Mouse (Mus musculus): ENCODE results near the gene Helt. TPM values are rescaled to one million over a fixed set of nuclear protein-coding genes. Genes with fewer than 3 reads are reported as not detected.

Helt gene
- total RNA-seq (2021) = not detected

- DNase-seq = no peak
These were observed at the start of gene Helt for GRCm38 (mm10) chr8:46294181-46294892. Gene Helt (minus strand): TSS chr8:46294671.

DNA sequence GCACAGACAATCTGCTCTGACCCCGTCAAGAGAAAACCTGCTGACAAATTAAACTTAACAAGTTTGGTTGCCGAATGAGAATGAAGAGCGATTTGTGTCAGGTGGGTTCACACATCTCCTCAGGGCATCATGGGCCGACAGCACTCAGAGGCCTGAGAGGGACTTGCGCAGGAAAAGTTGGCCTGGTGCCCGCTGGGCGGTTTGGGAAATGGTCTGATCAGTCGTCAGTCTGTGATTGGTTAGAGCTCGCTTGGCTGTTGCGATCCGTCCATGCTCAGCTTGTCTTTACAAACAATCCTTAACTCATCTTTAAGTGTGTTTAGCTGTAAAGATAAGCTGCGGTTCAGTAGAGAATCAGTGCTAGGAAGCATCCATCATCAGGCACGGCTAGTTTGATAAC is 47.8 kb upstream of the Helt start:
- DNase-seq = peak; percentile 76

DNA sequence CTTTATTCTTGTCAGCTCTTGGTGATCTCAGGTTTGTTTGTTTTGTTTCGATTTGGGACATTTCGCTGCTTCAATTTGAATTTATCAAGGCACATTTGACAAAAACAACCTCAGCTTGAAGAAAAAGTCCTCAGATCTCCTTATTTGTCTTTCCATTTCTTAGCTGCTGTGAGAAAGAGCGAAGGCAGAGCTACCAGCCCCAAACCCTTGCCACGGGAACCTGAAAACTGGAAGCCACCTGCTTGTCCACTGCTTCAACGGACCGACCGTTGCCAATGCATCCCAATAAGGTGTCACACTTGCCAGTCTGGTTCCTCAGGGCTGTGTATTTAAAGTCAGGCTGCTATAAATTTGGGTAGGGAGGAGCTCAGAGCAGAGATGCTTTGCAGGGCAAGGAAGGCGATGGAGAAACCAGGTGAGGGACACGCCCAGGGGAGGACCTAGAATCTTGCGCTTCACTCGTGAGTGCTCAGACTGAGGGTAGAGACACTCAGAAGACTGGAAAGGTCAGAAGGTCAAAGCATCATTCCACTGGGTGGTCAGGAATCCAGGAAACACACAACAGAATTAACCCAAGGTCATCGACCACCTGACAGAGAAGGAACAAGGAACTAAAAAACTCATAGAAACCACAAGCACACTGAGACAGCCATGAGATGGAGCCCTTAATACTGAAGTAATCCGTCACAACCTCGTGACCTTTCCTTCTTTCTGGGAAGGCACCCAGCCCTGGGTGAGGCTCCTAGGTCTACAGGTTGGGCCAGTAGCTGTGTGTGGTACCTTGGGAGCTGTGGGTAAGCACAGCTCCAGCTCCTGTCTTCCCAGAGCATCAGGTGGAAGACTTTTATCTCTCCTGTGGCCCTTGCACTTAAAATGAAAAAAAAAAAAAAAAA is 46.2 kb upstream of the Helt start:
- no peak for DNase-seq

DNA sequence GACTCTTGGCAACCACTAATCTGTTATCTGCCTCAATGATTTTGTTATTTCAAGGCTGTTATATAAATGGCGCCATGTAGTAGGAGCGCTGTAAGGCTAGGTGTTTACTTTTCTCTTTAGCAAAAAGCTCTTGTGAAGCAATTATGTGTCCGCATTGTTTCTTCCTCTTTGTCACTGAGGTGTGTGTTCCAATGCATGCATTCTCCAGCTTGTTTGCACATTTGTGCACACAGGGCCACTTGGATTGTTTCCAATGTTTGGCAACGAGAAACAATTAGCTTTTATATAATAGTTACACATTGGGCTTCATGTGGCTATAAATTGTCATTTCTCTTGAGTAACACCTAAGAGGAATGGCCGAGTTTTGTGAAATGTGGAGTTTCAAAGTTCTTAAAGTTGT is 44.8 kb upstream of the Helt start:
- no peak for DNase-seq

GRCm38 (mm10) chr8:46336351-46336750 is 41.9 kb upstream of the Helt start:
- DNase-seq = no peak

GRCm38 (mm10) chr8:46332389-46333061 is 38.1 kb upstream of the Helt start:
- peak; percentile 21 for DNase-seq

- DNase-seq = no peak
These were observed 37.3 kb upstream of the Helt start for GRCm38 (mm10) chr8:46331801-46332200.

GRCm38 (mm10) chr8:46329396-46329795 is 34.9 kb upstream of the Helt start:
- no peak for DNase-seq

DNA sequence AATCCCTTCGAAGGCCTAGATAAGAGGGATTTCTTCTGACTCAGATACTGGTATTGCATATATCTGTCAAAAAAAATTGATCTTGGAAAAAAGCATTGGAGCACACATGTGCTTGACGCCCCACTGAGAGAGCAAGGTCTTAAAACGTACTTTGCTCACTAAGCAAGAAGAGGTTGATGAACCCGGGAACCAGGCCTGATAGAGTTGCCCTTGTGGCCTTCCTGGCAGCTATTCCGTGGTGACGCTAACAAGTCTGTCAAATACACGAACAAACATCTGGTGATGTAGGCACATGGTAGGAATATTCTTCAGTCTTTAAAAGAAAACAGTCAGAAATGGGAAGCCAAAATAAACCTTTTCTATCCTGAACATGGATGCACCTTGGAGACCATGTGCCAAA is 32.8 kb upstream of the Helt start:
- no peak for DNase-seq

DNA sequence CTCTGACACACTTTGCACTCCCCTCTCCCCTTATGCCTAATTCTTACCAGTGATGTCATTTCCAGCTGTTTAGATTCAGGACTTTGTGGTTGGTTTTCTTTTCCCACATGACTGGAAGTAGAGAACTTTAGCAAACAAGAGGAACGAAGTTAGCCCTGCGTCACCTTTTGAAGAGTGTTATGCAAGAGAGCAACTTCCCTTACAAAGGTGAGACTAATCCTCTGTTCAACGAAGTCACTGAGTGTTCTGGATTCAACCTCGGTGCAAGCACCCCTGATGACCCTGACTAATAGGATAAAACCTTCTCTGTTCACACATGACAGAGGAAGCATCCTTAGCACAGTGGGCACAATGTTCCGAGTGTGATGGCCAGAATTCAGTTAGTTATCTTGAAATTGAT is 32.2 kb upstream of the Helt start:
- no peak for DNase-seq

- no peak for DNase-seq
These were observed 30.2 kb upstream of the Helt start for GRCm38 (mm10) chr8:46324676-46325075.

GRCm38 (mm10) chr8:46323672-46324191 is 29.3 kb upstream of the Helt start:
- no peak for DNase-seq

- DNase-seq = peak; percentile 13
These were observed 28.4 kb upstream of the Helt start for GRCm38 (mm10) chr8:46322833-46323232.

DNA sequence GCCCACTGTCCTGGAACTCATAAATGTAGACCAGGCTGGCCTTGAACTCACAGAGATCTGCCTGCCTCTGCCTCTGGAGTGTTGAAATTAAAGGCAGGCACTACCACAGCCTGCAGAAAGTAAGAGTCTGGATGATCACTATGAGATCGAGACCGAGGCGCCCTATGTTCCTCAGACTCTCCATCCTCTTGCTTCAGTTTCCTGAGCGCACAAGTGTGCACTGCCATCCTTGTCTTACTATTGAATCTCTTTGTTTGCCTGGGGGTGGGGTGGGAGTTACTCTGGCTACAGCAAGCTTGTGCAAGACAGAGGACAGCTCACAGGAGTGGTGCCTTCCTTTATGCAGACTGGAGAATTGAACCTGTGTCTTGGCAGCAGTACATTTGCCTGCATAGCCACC is 27.9 kb upstream of the Helt start:
- no peak for DNase-seq

DNA sequence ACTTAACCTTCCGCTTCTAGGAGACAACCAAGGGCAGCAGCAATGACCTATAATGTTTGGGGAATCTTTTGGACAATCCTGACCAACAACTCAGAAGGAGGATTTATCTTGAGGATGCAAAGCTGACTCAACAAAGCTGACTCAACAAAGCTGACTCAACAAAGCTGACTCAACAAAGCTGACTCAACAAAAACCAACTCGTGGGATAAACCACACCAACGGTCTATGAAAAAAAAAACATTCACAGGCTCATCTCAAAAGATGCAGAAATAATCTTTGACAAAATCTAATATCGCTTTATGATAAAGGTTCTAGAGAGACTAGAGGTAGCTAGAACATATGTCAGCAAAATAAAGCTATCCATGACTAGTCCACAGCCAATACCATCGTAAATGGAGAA is 24.3 kb upstream of the Helt start:
- DNase-seq = no peak

- no peak for DNase-seq
These were observed 22.7 kb upstream of the Helt start for GRCm38 (mm10) chr8:46317161-46317560.

DNA sequence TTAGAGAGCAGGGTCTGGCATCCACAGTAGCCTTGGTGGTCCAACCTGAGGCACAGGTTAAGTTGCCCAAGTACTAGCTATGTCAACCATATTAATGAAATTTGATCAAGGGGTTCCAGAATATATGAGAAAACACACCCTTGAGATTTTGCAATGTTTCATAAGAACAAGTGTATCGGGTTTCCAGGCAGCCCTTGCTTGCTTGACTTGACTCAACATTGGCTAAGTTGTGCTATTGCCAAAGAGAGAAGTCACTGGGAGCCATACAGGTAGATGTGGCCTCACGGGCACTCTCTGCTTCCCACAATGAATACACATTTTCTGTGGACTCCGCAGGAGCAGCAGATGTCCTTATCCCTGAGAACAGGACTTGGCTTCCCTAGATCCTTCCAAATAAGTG is 19.3 kb upstream of the Helt start:
- no peak for DNase-seq

DNA sequence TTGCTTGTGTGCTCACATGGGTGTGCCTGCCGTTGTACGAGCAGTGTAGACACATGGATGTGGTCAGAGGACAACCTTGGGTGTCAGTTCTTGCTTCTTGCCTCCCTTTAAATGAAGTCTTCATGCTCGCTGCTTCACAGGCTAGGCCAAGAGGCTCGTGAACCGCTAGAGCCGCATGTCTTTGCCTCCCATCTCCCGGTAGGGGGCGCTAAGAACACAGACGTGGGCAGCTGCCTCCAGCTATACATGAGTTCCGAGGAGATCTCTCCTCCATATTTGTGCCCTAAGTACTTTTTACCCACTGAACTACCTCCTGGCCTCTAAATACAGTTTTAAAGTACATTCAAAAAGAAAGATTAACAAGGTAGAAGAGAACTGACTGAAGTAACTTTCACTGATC is 16.7 kb upstream of the Helt start:
- DNase-seq = peak; percentile 91

GRCm38 (mm10) chr8:46308189-46308588 is 13.7 kb upstream of the Helt start:
- DNase-seq = no peak

- peak; percentile 49 for DNase-seq
These were observed 11.4 kb upstream of the Helt start for GRCm38 (mm10) chr8:46305733-46306349.

- no peak for DNase-seq
These were observed 7.7 kb upstream of the Helt start for GRCm38 (mm10) chr8:46302121-46302520.

- DNase-seq = no peak
These were observed 4.4 kb upstream of the Helt start for GRCm38 (mm10) chr8:46298847-46299246.

- DNase-seq = no peak
These were observed 2.1 kb upstream of the Helt start for GRCm38 (mm10) chr8:46296551-46296950.
